Mouse (Mus musculus): ENCODE measurements around the gene Sox6. TPM values are rescaled to one million over a fixed set of nuclear protein-coding genes. Genes with fewer than 3 reads are reported as not detected.

Gene Sox6
- polyA plus RNA-seq, 1 experiment = 6.0 TPM

- TF ChIP-seq POLR2A (IDR thresholded peaks at IDR 0.05; ENCODE audit: low read depth, low read length) (no peak), CTCF (IDR thresholded peaks at IDR 0.05; ENCODE audit: extremely low read depth, insufficient read depth, insufficient read length, insufficient replicate concordance) (no peak)
- H3K27ac ChIP-seq (ENCODE audit: insufficient read depth, low read length) = no peak overlapping the region
- H3K4me3 ChIP-seq (ENCODE audit: extremely low read depth, insufficient read depth, insufficient read length) = no peak overlapping the region
- WGBS = 50% methylated on average over 2 of the region's 2 CpGs
- H3K36me3 ChIP-seq (ENCODE audit: control insufficient read depth, insufficient read depth, low read length) = no peaks in the 10 kb centered on the region
- DNase-seq (ENCODE audit: low read depth in 1 of 2, low spot score in 2 of 2) = no peak
- no peaks in the 10 kb centered on the region for H3K27me3 ChIP-seq (ENCODE audit: control insufficient read depth, insufficient read depth, low read length)
- no peaks in the 10 kb centered on the region for H3K4me1 ChIP-seq (ENCODE audit: control insufficient read depth, insufficient read depth, insufficient read length)
Observed at GRCm38 (mm10) chr7:115706141-115706540, 332.5 kb downstream of the Sox6 start.

- DNase-seq (ENCODE audit: low read depth in 1 of 2, low spot score in 2 of 2) = no peak
- no peak for TF ChIP-seq POLR2A (IDR thresholded peaks at IDR 0.05; ENCODE audit: low read depth, low read length)
- no peak for TF ChIP-seq CTCF (IDR thresholded peaks at IDR 0.05; ENCODE audit: extremely low read depth, insufficient read depth, insufficient read length, insufficient replicate concordance)
- H3K36me3 ChIP-seq (ENCODE audit: control insufficient read depth, insufficient read depth, low read length) = no peaks in the 10 kb centered on the region
- WGBS = 93% methylated on average over 1 of the region's 1 CpGs
- H3K4me1 ChIP-seq (ENCODE audit: control insufficient read depth, insufficient read depth, insufficient read length) = no peaks in the 10 kb centered on the region
- no peaks in the 10 kb centered on the region for H3K27me3 ChIP-seq (ENCODE audit: control insufficient read depth, insufficient read depth, low read length)
- no peak overlapping the region for H3K27ac ChIP-seq (ENCODE audit: insufficient read depth, low read length)
- no peak overlapping the region for H3K4me3 ChIP-seq (ENCODE audit: extremely low read depth, insufficient read depth, insufficient read length)
Observed at GRCm38 (mm10) chr7:115698105-115698504, 340.5 kb downstream of the Sox6 start.

GRCm38 (mm10) chr7:115693206-115693605, 345.4 kb downstream of the Sox6 start:
- DNase-seq (ENCODE audit: low read depth in 1 of 2, low spot score in 2 of 2) = no peak
- Histone ChIP-seq H3K27me3 (ENCODE audit: control insufficient read depth, insufficient read depth, low read length) (no peaks in the 10 kb centered on the region), H3K36me3 (ENCODE audit: control insufficient read depth, insufficient read depth, low read length) (no peaks in the 10 kb centered on the region), H3K27ac (ENCODE audit: insufficient read depth, low read length) (no peak overlapping the region), H3K4me1 (ENCODE audit: control insufficient read depth, insufficient read depth, insufficient read length) (no peaks in the 10 kb centered on the region), H3K4me3 (ENCODE audit: extremely low read depth, insufficient read depth, insufficient read length) (no peak overlapping the region)
- TF ChIP-seq CTCF (IDR thresholded peaks at IDR 0.05; ENCODE audit: extremely low read depth, insufficient read depth, insufficient read length, insufficient replicate concordance) = no peak
- WGBS = 76% methylated on average over 8 of the region's 8 CpGs

- no peak overlapping the region for H3K27ac ChIP-seq (ENCODE audit: insufficient read depth, low read length)
- H3K4me1 ChIP-seq (ENCODE audit: control insufficient read depth, insufficient read depth, insufficient read length) = no peaks in the 10 kb centered on the region
- no peak overlapping the region for H3K4me3 ChIP-seq (ENCODE audit: extremely low read depth, insufficient read depth, insufficient read length)
- DNase-seq (ENCODE audit: low read depth in 1 of 2, low spot score in 2 of 2) = no peak
- 96% methylated on average over 4 of the region's 4 CpGs for WGBS
- H3K27me3 ChIP-seq (ENCODE audit: control insufficient read depth, insufficient read depth, low read length) = no peaks in the 10 kb centered on the region
- no peak for TF ChIP-seq POLR2A (IDR thresholded peaks at IDR 0.05; ENCODE audit: low read depth, low read length)
- TF ChIP-seq CTCF (IDR thresholded peaks at IDR 0.05; ENCODE audit: extremely low read depth, insufficient read depth, insufficient read length, insufficient replicate concordance) = no peak
- H3K36me3 ChIP-seq (ENCODE audit: control insufficient read depth, insufficient read depth, low read length) = no peaks in the 10 kb centered on the region
Observed at GRCm38 (mm10) chr7:115691091-115691490, 347.5 kb downstream of the Sox6 start.

GRCm38 (mm10) chr7:115686687-115687086, 351.9 kb downstream of the Sox6 start:
- Histone ChIP-seq H3K4me3 (ENCODE audit: extremely low read depth, insufficient read depth, insufficient read length) (no peak overlapping the region), H3K27ac (ENCODE audit: insufficient read depth, low read length) (no peak overlapping the region), H3K36me3 (ENCODE audit: control insufficient read depth, insufficient read depth, low read length) (no peaks in the 10 kb centered on the region), H3K4me1 (ENCODE audit: control insufficient read depth, insufficient read depth, insufficient read length) (no peaks in the 10 kb centered on the region), H3K27me3 (ENCODE audit: control insufficient read depth, insufficient read depth, low read length) (no peaks in the 10 kb centered on the region)
- TF ChIP-seq POLR2A (IDR thresholded peaks at IDR 0.05; ENCODE audit: low read depth, low read length) (no peak), CTCF (IDR thresholded peaks at IDR 0.05; ENCODE audit: extremely low read depth, insufficient read depth, insufficient read length, insufficient replicate concordance) (no peak)
- WGBS = 28% methylated on average over 6 of the region's 6 CpGs
- DNase-seq (ENCODE audit: low read depth in 1 of 2, low spot score in 2 of 2) = no peak

- no peak overlapping the region for H3K4me3 ChIP-seq (ENCODE audit: extremely low read depth, insufficient read depth, insufficient read length)
- 88% methylated on average over 3 of the region's 3 CpGs for WGBS
- H3K4me1 ChIP-seq (ENCODE audit: control insufficient read depth, insufficient read depth, insufficient read length) = no peaks in the 10 kb centered on the region
- DNase-seq (ENCODE audit: low read depth in 1 of 2, low spot score in 2 of 2) = no peak
- TF ChIP-seq POLR2A (IDR thresholded peaks at IDR 0.05; ENCODE audit: low read depth, low read length) (no peak), CTCF (IDR thresholded peaks at IDR 0.05; ENCODE audit: extremely low read depth, insufficient read depth, insufficient read length, insufficient replicate concordance) (no peak)
- H3K27me3 ChIP-seq (ENCODE audit: control insufficient read depth, insufficient read depth, low read length) = no peaks in the 10 kb centered on the region
- no peak overlapping the region for H3K27ac ChIP-seq (ENCODE audit: insufficient read depth, low read length)
- no peaks in the 10 kb centered on the region for H3K36me3 ChIP-seq (ENCODE audit: control insufficient read depth, insufficient read depth, low read length)
Observed at GRCm38 (mm10) chr7:115684142-115684541, 354.5 kb downstream of the Sox6 start.

GRCm38 (mm10) chr7:115671749-115672148, 366.8 kb downstream of the Sox6 start:
- WGBS = 90% methylated on average over 2 of the region's 2 CpGs
- Histone ChIP-seq H3K36me3 (ENCODE audit: control insufficient read depth, insufficient read depth, low read length) (no peaks in the 10 kb centered on the region), H3K4me1 (ENCODE audit: control insufficient read depth, insufficient read depth, insufficient read length) (no peaks in the 10 kb centered on the region), H3K27ac (ENCODE audit: insufficient read depth, low read length) (no peak overlapping the region), H3K27me3 (ENCODE audit: control insufficient read depth, insufficient read depth, low read length) (no peaks in the 10 kb centered on the region), H3K4me3 (ENCODE audit: extremely low read depth, insufficient read depth, insufficient read length) (no peak overlapping the region)
- DNase-seq (ENCODE audit: low read depth in 1 of 2, low spot score in 2 of 2) = no peak
- TF ChIP-seq CTCF (IDR thresholded peaks at IDR 0.05; ENCODE audit: extremely low read depth, insufficient read depth, insufficient read length, insufficient replicate concordance) (no peak), POLR2A (IDR thresholded peaks at IDR 0.05; ENCODE audit: low read depth, low read length) (no peak)
